ENCODE assay signal across 26 mouse cellular contexts in the genomic region with DNA sequence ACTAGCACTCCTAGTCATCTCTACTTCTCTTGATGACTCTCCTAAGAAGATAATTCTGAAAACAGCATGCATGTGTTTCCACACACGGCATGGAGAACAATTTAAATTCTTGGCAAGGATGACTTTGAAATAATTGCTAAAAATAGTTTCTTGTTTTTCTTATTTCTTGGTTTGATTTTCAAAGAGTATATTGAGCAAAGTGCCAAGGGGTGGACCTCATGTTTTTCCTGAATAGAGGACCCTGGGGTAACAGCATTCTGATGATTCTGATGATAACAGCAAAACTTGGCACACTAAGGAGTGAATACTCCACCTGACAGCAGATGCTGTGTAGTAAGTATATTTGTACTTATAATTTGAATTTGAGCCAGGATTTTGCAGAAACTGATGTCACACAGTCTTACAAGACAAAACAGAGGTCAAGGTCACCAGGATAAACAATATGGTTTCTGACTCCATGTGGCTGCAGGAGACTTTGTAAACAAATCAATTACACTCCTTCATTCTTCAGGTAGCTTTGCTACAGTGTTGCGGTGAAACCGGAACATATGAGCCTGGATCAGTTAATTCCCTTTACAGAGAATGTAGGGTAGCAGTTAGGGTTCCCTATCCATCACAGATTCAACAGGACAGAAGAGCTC. TPM values are rescaled to one million over a fixed set of nuclear protein-coding genes. Genes with fewer than 3 reads are reported as not detected.
DNase-seq lines count a peak whose midpoint lies in the region; ATAC-seq and TF ChIP-seq lines count a peak whose summit lies in the region.
"Had no signal": no experiment of that assay in that cellular context is flagged by ENCODE, and none has a peak within 500 bp of the region (broad histone marks: within the 10 kb centered on the region; RNA-seq: fewer than 3 reads in every experiment).

No protein-coding gene starts in this region.

- DNase-seq in gastrocnemius, adult 2 months: no peak
- no peak for DNase-seq in gastrocnemius, postnatal 25 days
- DNase-seq in heart, postnatal 4 days: no peak
- DNase-seq in ES-CJ7 (ENCODE audit: low read depth, low spot score): peak; percentile 53
- no peak for DNase-seq in frontal cortex, postnatal 14 days (ENCODE audit: low spot score in 2 of 2)
- no peak for DNase-seq in embryo, embryonic 9.5 days (ENCODE audit: extremely low spot score)
- DNase-seq: adrenal gland, postnatal 14 days; cerebellum, adult 8-10 months; cerebellum, postnatal 36 days; embryo, embryonic 11 days; gastrocnemius, postnatal 14 days; kidney, adult 18-20 months; kidney, postnatal 10 days; liver, postnatal 0 days; lung, postnatal 10 days; midbrain, embryonic 14.5 days had no signal

- H3K27me3 ChIP-seq in heart, embryonic 14.5 days (ENCODE audit: control insufficient read depth, insufficient read depth, low read length): no peaks in the 10 kb centered on the region
- H3K27me3 ChIP-seq: forebrain, embryonic 15.5 days; limb, embryonic 12.5 days had no signal

- ATAC-seq in heart, embryonic 14.5 days (ENCODE audit: insufficient number of reproducible peaks, insufficient read depth, low FRiP score, low read depth): no peak
- ATAC-seq: inflammation-experienced regulatory T-cells, adult 6 months; liver, postnatal 0 days had no signal

- H3K4me2 ChIP-seq in heart, embryonic 14.5 days (ENCODE audit: low read length): no peak overlapping the region
- H3K4me2 ChIP-seq: forebrain, embryonic 15.5 days; hindbrain, embryonic 14.5 days; limb, embryonic 12.5 days; liver, embryonic 11.5 days had no signal

- no peak overlapping the region for H3K9ac ChIP-seq in heart, embryonic 14.5 days (ENCODE audit: low read length)
- H3K9ac ChIP-seq: forebrain, embryonic 15.5 days; hindbrain, embryonic 14.5 days; limb, embryonic 12.5 days; liver, postnatal 0 days had no signal

- H3K9me3 ChIP-seq in heart, embryonic 14.5 days (ENCODE audit: control insufficient read depth, low read length): no peaks in the 10 kb centered on the region
- H3K9me3 ChIP-seq: forebrain, embryonic 15.5 days; G1E; limb, embryonic 12.5 days had no signal

- TF ChIP-seq CTCF in gastrocnemius, adult 2 months (IDR thresholded peaks at IDR 0.05): no peak

- no peak overlapping the region for H3K4me3 ChIP-seq in gastrocnemius, adult 2 months
- no peak overlapping the region for H3K4me3 ChIP-seq in heart, embryonic 14.5 days (ENCODE audit: control insufficient read depth in 1 of 2, insufficient read depth in 1 of 2, low read depth in 1 of 2, low read length in 2 of 2)
- no peak overlapping the region for H3K4me3 ChIP-seq in brown adipose tissue, adult 24 weeks (ENCODE audit: insufficient read depth, low read depth, low read length)
- H3K4me3 ChIP-seq: forebrain, embryonic 15.5 days; layer of hippocampus, adult 2 months; limb, embryonic 12.5 days; myocyte had no signal

- 64% methylated on average over 3 of the region's 3 CpGs for WGBS in heart, embryonic 14.5 days

- peak overlapping the region; percentile 91 for H3K27ac ChIP-seq in gastrocnemius, adult 2 months
- peak overlapping the region; percentile 66 to 69; a peak in 3 of 4 replicates for H3K27ac ChIP-seq in heart, embryonic 14.5 days (replicated peaks in 1 of 2; ENCODE audit: control insufficient read depth in 1 of 2, insufficient read depth in 1 of 2, low read depth in 2 of 2, low read length in 2 of 2)
- peak overlapping the region; percentile 21; the same call in 1 of the 2 replicates for H3K27ac ChIP-seq in brown adipose tissue, adult 24 weeks (replicated peaks; ENCODE audit: low read depth, low read length)
- H3K27ac ChIP-seq: forebrain, embryonic 15.5 days; hindbrain, embryonic 14.5 days; layer of hippocampus, adult 2 months; limb, embryonic 12.5 days had no signal

- H3K36me3 ChIP-seq in heart, embryonic 14.5 days (ENCODE audit: control insufficient read depth, insufficient read depth, low read length): no peaks in the 10 kb centered on the region
- H3K36me3 ChIP-seq: forebrain, embryonic 15.5 days; G1E; limb, embryonic 12.5 days had no signal

- peaks cover 22 to 35% of the 10 kb centered on the region in 2 experiments for H3K4me1 ChIP-seq in heart, embryonic 14.5 days (ENCODE audit: control insufficient read depth in 2 of 2, insufficient read depth in 2 of 2, low read length in 2 of 2)
- H3K4me1 ChIP-seq in brown adipose tissue, adult 24 weeks (ENCODE audit: control insufficient read depth, insufficient read depth, insufficient read length, low read length): peaks cover 5% of the 10 kb centered on the region
- H3K4me1 ChIP-seq: limb, embryonic 12.5 days had no signal

- intact Hi-C loops in gastrocnemius, adult 2 months (cut with DNase I): no loop called here

RNA-seq across cellular contexts. Expression of gene Slain2, which starts 11.1 kb away (rescaled TPM):
- 100 to 1,000 TPM; 113 TPM for total RNA-seq in gastrocnemius, adult 2 months (2021)
- 100 to 1,000 TPM in 1 of 2 experiments, 10 to 100 TPM in 1; 96.4 to 101 TPM for total RNA-seq in gastrocnemius, postnatal 25 days (2021)
- 35.6 and 36.5 TPM in 2 replicates for polyA plus RNA-seq in heart, embryonic 14.5 days (2014; fragmentation: Nextera tagmentation; extraction: Ambion mirVana)
- 100 to 1,000 TPM; 116 to 121 TPM for total RNA-seq in heart, postnatal 4 days (2021)
- polyA plus RNA-seq in brown adipose tissue, adult 24 weeks (2012; ENCODE audit: insufficient read depth, insufficient read length, missing spikeins): 31.7 and 64.1 TPM in 2 replicates

RNA-seq across cellular contexts. Expression of gene Tec, which starts 34.7 kb away (rescaled TPM):
- total RNA-seq in gastrocnemius, adult 2 months (2021): 1 to 10 TPM; 1.2 to 1.4 TPM
- 1 to 10 TPM; 1.8 to 1.9 TPM for total RNA-seq in gastrocnemius, postnatal 25 days (2021)
- 17.7 and 18.7 TPM in 2 replicates for polyA plus RNA-seq in heart, embryonic 14.5 days (2014; fragmentation: Nextera tagmentation; extraction: Ambion mirVana)
- total RNA-seq in heart, postnatal 4 days (2021): 10 to 100 TPM; 13.2 TPM
- 1.4 TPM in 2 replicates for polyA plus RNA-seq in brown adipose tissue, adult 24 weeks (2012; ENCODE audit: insufficient read depth, insufficient read length, missing spikeins)

Comparison
In these comparisons a context has a peak if more than half of its experiments do, and no peak if none do; other contexts are left out.
1. H3K27ac ChIP-seq: peak in every context shown above with its lines; median percentile 91 in gastrocnemius, adult 2 months; 68 in heart, embryonic 14.5 days; 21 in brown adipose tissue, adult 24 weeks.
2. RNA of gene Tec, which starts 34.7 kb away (total RNA-seq): 13.2 TPM in heart, postnatal 4 days; 1.8 to 1.9 TPM in gastrocnemius, postnatal 25 days and 1.2 to 1.4 TPM in gastrocnemius, adult 2 months; every median in the first group is over 4 times any median in the second.